Mouse (Mus musculus) forebrain, embryonic 12.5 days (tissue): ENCODE results near the gene Akr1a1. TPM values are rescaled to one million over a fixed set of nuclear protein-coding genes. Genes with fewer than 3 reads are reported as not detected.

Experiments used
- ATAC-seq: fragments of 200-750 bp; cut with Nextera tagmentation; 2 replicates; pipeline ENCODE4 v1.8.0; 2017; ENCODE audit warnings: moderate TSS enrichment; ENCODE audit not compliant: low FRiP score
- H3K27ac ChIP-seq: fragments of 300-500 bp; sonication (generic); 2 replicates; pipeline ENCODE4 v1.5.1; 2016; ENCODE audit warnings: mild to moderate bottlenecking
- H3K27me3 ChIP-seq: fragments of 300-500 bp; sonication (generic); 2 replicates; pipeline ENCODE4 v1.6.1; 2016; ENCODE audit warnings: mild to moderate bottlenecking
- H3K36me3 ChIP-seq: fragments of 300-500 bp; sonication (generic); replicated peaks from 2 replicates; pipeline ENCODE4 v1.6.1; 2016; ENCODE audit warnings: mild to moderate bottlenecking
- H3K4me1 ChIP-seq: fragments of 300-500 bp; sonication (generic); 2 replicates; pipeline ENCODE4 v1.6.1; 2016
- H3K4me2 ChIP-seq: fragments of 300-500 bp; sonication (generic); 2 replicates; pipeline ENCODE4 v1.6.1; 2016; ENCODE audit warnings: mild to moderate bottlenecking, moderate library complexity
- H3K4me3 ChIP-seq: fragments of 300-500 bp; sonication (generic); replicated peaks from 2 replicates; pipeline ENCODE4 v1.5.1; 2016; ENCODE audit warnings: mild to moderate bottlenecking
- H3K9ac ChIP-seq: fragments of 300-500 bp; sonication (generic); 2 replicates; pipeline ENCODE4 v1.6.1; 2016; ENCODE audit warnings: mild to moderate bottlenecking
- H3K9me3 ChIP-seq: fragments of 300-500 bp; sonication (generic); 2 replicates; pipeline ENCODE4 v1.6.1; 2016
- WGBS: fragments of 180-500 bp; shearing (Covaris S2); methylation state at CpG from one replicate; pipeline ENCODE4 v1.1.7; 2016; 5-methylcytosine and 5-hydroxymethylcytosine counted together
- polyA plus RNA-seq: library from polyadenylated mRNA; unstranded; fragments of >200 nt; fragmentation: Nextera tagmentation; extraction: Ambion mirVana; gene quantifications from 2 replicates; pipeline ENCODE4 v1.2.1, GENCODE M21; 2016

Gene Akr1a1
- polyA plus RNA-seq, 1 experiment from 2014 or later = 521 TPM

DNA sequence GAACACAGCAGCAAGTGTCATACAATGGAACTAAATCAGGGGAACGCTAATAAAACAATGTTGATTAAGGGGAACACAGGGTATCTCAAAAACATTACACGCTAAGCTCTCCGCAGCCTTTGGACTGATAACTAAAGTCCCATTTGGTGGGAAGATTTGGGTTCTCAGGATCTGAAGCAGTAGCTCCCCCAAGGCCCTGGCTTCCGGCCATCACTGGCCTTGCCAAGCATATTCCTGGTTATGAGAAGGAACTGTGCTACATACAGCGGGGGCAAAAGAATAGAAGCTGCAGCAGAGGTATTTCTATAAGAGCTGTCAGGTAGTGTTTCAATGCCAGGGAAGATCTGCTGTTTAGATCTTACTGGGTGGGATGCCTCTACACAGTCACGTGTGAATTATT, 1.7 kb upstream of the Akr1a1 start:
- no peaks in the 10 kb centered on the region for H3K27me3 ChIP-seq
- no peak overlapping the region for H3K4me2 ChIP-seq
- H3K4me1 ChIP-seq = peaks cover 19% of the 10 kb centered on the region
- ATAC-seq = no peak
- H3K9ac ChIP-seq = no peak overlapping the region
- no peak overlapping the region for H3K27ac ChIP-seq
- WGBS = 93% methylated on average over 6 of the region's 6 CpGs
- H3K4me3 ChIP-seq = no peak overlapping the region
- peaks cover 14% of the 10 kb centered on the region; the same call in 1 of the 2 replicates for H3K36me3 ChIP-seq
- no peaks in the 10 kb centered on the region for H3K9me3 ChIP-seq

DNA sequence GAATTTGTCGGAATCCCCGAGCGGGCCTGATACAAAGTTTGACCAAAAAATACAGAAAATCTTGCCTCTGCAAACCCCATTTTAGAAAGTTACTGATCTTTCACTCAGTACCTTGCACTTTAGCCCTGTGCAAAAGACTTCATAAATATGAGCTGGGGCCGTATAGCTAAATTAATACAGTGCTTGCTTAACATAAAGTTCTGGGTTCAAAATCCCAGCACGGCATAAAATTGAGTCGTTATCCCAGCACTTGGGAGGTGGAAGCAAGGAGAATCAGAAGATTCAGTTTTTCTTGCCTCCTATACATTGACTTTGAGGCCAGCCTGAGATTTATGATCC, 286 bp upstream of the Akr1a1 start:
- H3K27ac ChIP-seq = peak overlapping the region; percentile 81; the same call in 1 of the 2 replicates
- WGBS = 16% methylated on average over 6 of the region's 6 CpGs
- no peaks in the 10 kb centered on the region for H3K9me3 ChIP-seq
- peaks cover 31% of the 10 kb centered on the region for H3K4me1 ChIP-seq
- peak; percentile 30; the same call in 1 of the 2 replicates for ATAC-seq
- H3K4me2 ChIP-seq = peak overlapping the region; percentile 63
- H3K4me3 ChIP-seq = peak overlapping the region; percentile 93
- H3K9ac ChIP-seq = peak overlapping the region; percentile 91
- peaks cover 26% of the 10 kb centered on the region for H3K36me3 ChIP-seq
- no peaks in the 10 kb centered on the region for H3K27me3 ChIP-seq

DNA sequence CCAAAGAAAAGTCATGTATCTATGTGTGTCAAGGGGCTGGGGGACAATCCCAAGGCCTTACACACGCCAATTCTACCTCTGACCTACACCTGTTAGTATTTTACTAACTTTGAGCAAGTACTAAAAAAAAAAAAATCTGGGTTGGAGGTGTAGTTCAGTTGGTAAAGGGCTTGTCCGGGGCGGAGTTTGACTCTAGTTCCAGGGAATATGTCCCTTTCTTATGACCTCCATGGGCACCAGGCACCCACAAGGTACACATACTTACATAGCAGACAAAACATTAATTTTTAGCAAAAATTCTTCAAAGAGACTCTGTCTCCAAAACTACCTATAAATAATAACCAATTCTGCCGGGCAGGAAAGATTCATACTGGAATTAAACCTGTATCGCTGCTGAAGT, 1.1 kb downstream of the Akr1a1 start:
- peak overlapping the region; percentile 63 for H3K4me2 ChIP-seq
- no peaks in the 10 kb centered on the region for H3K27me3 ChIP-seq
- no peaks in the 10 kb centered on the region for H3K9me3 ChIP-seq
- WGBS = 52% methylated on average over 5 of the region's 5 CpGs
- H3K36me3 ChIP-seq = peaks cover 38% of the 10 kb centered on the region
- H3K27ac ChIP-seq = peak overlapping the region; percentile 81; the same call in 1 of the 2 replicates
- H3K4me1 ChIP-seq = peaks cover 41% of the 10 kb centered on the region
- ATAC-seq = no peak
- peak overlapping the region; percentile 93 for H3K4me3 ChIP-seq
- peak overlapping the region; percentile 91 for H3K9ac ChIP-seq

DNA sequence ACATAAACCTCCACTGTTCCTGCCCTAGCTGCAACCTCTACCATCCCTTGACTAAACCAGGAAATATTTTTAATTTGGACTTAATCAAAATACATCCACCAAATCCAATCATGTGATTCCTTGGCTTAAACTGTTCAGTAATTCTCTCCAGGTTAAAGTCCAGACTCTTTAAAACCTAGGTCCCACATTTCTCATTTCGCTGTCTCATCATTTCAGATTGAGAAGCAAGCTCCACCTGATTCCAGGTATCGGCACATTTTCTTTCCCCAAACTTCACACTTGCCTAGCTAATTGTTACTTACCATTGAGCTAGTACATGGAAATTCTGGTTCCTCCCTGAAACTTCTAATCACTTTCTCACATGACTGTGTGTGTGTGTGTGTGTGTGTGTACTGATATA, 2.1 kb downstream of the Akr1a1 start:
- peak overlapping the region; percentile 3; the same call in 1 of the 2 replicates for H3K4me3 ChIP-seq
- H3K9me3 ChIP-seq = no peaks in the 10 kb centered on the region
- H3K36me3 ChIP-seq = peaks cover 42% of the 10 kb centered on the region
- no peak overlapping the region for H3K27ac ChIP-seq
- no peak for ATAC-seq
- peak overlapping the region; percentile 63 for H3K4me2 ChIP-seq
- 97% methylated on average over 2 of the region's 2 CpGs for WGBS
- H3K9ac ChIP-seq = no peak overlapping the region
- no peaks in the 10 kb centered on the region for H3K27me3 ChIP-seq
- peaks cover 42% of the 10 kb centered on the region for H3K4me1 ChIP-seq

DNA sequence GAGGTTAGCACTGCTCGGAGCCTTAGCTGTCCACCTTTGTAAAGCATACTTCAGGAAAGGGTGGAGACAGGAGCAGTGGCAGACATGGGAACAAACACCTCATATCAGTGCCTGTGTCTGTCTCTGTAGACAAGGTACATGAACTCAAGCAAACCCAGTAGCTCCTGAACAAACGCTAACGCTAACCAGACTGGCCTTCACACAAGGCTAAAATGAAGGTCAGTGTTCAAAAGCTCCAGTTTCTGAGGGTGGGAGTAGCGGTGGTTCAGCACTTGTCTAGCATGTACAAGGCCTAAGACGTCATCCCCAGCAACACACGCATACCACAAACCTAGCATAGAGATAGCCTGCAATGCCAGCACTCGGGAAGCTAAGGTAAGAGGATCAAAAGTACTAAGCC, 5.9 kb downstream of the Akr1a1 start:
- H3K36me3 ChIP-seq = peaks cover 75% of the 10 kb centered on the region
- H3K27me3 ChIP-seq = no peaks in the 10 kb centered on the region
- no peak for ATAC-seq
- H3K4me2 ChIP-seq = no peak overlapping the region
- peaks cover 42% of the 10 kb centered on the region for H3K4me1 ChIP-seq
- no peak overlapping the region for H3K27ac ChIP-seq
- H3K9me3 ChIP-seq = no peaks in the 10 kb centered on the region
- H3K4me3 ChIP-seq = no peak overlapping the region
- no peak overlapping the region for H3K9ac ChIP-seq
- 95% methylated on average over 7 of the region's 7 CpGs for WGBS

DNA sequence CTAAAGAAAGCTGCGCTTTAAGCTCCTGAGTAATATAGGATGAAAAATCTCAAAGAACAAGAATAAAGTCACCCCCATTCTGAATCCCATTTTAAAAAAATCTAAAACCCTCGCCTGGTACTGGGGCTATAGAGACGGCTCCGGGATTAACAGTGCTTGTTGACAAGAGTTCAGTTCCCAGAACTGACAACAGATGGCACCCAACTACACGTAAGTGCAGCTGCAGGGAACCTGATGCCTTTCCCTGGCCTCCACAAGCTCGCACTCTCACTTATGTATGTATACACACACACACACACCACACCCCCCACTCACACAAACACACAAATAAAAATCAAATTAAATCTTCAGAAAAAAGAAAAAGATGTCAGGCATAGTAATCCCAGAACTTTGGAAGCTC, 7.2 kb downstream of the Akr1a1 start:
- Histone ChIP-seq H3K27ac (no peak overlapping the region), H3K9ac (no peak overlapping the region), H3K27me3 (no peaks in the 10 kb centered on the region), H3K4me2 (no peak overlapping the region), H3K4me1 (peaks cover 30% of the 10 kb centered on the region), H3K9me3 (no peaks in the 10 kb centered on the region), H3K36me3 (peaks cover 81% of the 10 kb centered on the region), H3K4me3 (no peak overlapping the region)
- ATAC-seq = 0 out of 2 replicates have a peak, but pooled peaks have one; percentile 36
- WGBS = 61% methylated on average over 6 of the region's 6 CpGs

DNA sequence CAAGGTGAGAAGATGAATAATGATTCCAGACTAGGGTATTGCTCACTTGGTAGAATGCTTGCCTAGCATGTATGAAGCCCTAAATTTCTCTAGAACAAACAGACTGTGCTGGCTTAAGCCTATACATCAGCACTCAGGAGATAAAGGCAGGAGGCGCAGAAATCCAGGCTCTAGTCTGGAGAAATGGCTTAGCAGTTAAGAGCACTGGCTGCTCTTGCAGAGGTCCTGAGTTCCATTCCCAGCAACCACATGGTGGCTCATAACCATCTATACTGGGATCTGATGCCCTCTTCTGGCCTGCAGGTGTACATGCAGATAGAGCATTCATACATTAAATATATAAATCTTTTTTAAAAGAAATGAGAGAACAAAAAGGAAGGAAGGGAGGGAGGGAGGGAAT, 9.4 kb downstream of the Akr1a1 start:
- WGBS = 100% methylated on average over 1 of the region's 1 CpGs
- H3K27ac ChIP-seq = no peak overlapping the region
- H3K4me1 ChIP-seq = peaks cover 12% of the 10 kb centered on the region
- H3K4me3 ChIP-seq = no peak overlapping the region
- H3K9me3 ChIP-seq = no peaks in the 10 kb centered on the region
- peaks cover 80% of the 10 kb centered on the region for H3K36me3 ChIP-seq
- no peak overlapping the region for H3K9ac ChIP-seq
- ATAC-seq = no peak
- H3K27me3 ChIP-seq = no peaks in the 10 kb centered on the region
- H3K4me2 ChIP-seq = no peak overlapping the region

DNA sequence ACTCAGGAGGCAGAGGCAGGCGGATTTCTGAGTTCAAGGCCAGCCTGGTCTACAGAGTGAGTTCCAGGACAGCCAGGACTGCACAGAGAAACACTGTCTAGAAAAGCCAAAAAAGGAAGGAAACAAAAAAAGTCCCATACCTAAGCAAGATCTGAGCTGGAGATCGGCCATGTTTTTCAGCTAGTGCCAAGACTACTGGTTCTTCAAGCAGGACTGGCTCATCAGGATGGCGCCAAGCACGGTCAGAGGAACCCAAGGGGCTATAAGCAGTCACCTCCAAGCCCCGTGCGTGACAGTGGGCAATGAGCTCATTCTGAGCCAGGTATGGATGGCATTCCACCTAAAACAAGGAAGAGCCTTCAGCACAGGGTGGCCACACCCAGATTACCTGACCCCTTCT, 12.7 kb downstream of the Akr1a1 start:
- Histone ChIP-seq H3K36me3 (peaks cover 85% of the 10 kb centered on the region), H3K4me2 (no peak overlapping the region), H3K27ac (no peak overlapping the region), H3K9me3 (no peaks in the 10 kb centered on the region), H3K4me1 (no peaks in the 10 kb centered on the region), H3K27me3 (no peaks in the 10 kb centered on the region), H3K9ac (no peak overlapping the region), H3K4me3 (no peak overlapping the region)
- no peak for ATAC-seq
- WGBS = 97% methylated on average over 6 of the region's 6 CpGs

DNA sequence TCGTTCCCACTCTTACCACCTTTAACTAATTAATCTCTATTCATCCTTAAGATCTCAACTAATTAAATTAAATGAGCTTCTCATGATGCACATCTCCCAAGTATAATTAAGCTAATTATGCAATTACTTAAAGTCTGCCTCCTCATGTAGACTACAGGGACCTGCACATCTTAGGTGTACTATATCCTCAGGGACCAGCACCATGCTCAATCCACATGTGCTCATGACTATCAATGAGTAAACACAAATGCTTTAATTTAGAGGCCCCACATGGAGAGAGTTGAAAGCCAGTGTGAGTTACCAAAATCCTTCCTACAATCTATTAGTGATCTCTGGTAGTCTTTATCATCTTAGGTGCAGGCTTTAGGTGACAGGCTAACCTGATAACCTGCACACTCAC, 16.3 kb downstream of the Akr1a1 start:
- Histone ChIP-seq H3K4me3 (no peak overlapping the region), H3K9me3 (no peaks in the 10 kb centered on the region), H3K27ac (no peak overlapping the region), H3K9ac (no peak overlapping the region), H3K4me1 (no peaks in the 10 kb centered on the region), H3K27me3 (no peaks in the 10 kb centered on the region), H3K4me2 (no peak overlapping the region), H3K36me3 (peaks cover 53% of the 10 kb centered on the region)
- ATAC-seq = no peak
- WGBS = 60% methylated on average over 1 of the region's 1 CpGs

DNA sequence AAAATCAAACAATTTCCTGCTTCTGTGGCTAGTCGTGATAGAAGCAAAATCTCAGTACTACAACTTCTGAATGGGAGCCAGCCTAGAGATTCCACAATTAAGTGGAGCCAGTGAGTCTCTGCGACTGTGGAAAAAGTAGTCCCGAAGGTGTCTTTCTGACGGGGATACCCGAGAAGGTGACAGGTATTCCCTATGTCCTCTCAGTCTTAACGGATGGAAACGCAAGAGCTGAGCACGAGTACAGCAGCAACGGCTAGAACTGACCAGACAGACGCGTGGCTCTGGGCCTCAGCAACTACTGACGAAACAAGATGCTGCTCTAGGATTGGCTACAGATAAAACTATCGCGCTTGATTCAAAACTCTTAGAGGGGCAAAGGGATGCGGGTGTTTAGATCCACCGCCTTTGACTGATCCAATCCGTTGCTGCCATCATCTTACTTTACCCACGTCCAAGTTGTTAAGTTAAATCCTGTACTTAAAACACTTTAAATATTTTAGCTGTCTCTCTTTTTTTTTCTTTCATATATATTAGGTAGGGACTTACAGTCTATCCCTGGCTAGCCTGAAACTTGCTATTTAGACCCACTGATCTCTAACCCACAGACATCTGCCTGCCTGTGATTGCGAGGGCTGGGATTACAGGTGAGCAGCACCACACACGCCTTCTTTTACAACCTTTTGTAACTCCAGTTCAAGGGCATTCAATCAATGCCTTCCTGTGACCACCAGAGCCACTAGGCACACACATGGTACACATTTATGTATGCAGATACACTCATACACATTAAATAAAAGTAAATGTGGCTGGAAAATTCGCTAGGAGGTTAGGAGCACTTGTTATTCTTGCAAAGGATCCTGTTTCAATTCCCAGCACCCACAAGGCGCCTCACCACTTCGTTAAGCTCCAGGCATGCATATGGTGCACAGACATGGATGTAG, 23.5 kb downstream of the Akr1a1 start, which contains the start of gene Nasp:
Nasp (minus strand) TSS at position 220 of the 941 bp plus-strand sequence.
- H3K27ac ChIP-seq = peak within 1 kb of the TSS; percentile 95
- ATAC-seq = peak; percentile 91
- H3K4me3 ChIP-seq = peak within 1 kb of the TSS; percentile 98
- no peaks in the 10 kb centered on the region for H3K9me3 ChIP-seq
- peak within 1 kb of the TSS; percentile 87 for H3K9ac ChIP-seq
- peak within 1 kb of the TSS; percentile 72 for H3K4me2 ChIP-seq
- H3K4me1 ChIP-seq = peaks cover 21% of the 10 kb centered on the region
- no peaks in the 10 kb centered on the region for H3K27me3 ChIP-seq
- peaks cover 6% of the 10 kb centered on the region for H3K36me3 ChIP-seq
- 8% methylated on average over 23 of the region's 23 CpGs for WGBS

DNA sequence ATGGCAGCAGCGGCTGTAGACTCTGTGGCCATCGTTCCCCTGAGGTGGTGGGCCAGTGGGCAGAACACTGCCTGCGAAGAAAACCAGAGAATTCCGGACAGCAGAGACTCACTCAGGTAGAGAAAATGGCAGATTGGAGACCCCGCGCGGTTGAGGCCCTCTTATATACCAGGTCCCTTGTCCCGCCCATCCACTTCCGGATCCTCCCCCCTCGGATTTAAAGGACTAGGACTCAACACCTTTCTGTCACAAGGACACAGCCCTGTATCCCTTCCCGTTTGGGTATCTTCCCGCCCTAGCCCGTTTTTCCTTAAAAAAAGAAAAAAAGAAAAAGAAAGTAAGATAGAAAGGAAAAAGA, 24.1 kb downstream of the Akr1a1 start:
- no peaks in the 10 kb centered on the region for H3K27me3 ChIP-seq
- H3K4me2 ChIP-seq = peak overlapping the region; percentile 72
- peak; percentile 95 for ATAC-seq
- H3K4me1 ChIP-seq = peaks cover 21% of the 10 kb centered on the region
- peak overlapping the region; percentile 95 for H3K27ac ChIP-seq
- peak overlapping the region; percentile 87 for H3K9ac ChIP-seq
- peak overlapping the region; percentile 98 for H3K4me3 ChIP-seq
- WGBS = 0% methylated on average over 13 of the region's 13 CpGs
- peaks cover 11% of the 10 kb centered on the region for H3K36me3 ChIP-seq
- H3K9me3 ChIP-seq = no peaks in the 10 kb centered on the region

DNA sequence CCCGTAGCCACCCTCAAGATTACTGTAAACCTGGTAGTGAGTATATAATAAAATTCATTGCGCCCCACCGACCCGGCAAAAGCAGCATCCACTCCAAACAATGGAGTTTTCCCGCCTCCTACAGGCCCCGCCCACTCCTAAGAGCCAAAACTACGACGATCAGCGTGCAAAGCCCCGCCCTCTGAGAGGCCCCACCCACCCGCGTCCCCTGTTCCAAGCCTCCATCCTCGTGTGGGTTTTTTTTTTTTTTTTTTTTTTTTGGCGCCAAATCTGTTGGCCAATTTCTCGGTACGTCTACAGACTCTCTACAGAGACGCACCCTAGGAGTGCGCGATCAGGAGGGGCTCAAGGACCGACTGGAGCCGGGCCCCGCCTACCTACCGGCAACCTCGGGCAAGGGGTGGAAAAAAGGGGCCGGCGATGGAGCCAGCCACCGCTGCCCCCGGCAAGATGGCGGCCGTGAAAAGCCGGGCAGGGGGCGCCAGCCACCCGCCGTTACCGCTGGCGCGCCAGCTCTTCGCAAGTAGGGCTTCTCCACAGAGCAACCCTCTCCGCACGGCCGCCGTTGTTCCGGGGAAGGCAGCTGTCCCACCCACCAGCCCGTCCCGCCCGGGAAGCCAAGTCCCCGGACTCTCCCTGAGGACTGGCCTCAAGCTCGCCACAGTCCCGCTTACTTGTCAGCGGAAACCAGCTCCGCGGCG, 24.7 kb downstream of the Akr1a1 start:
- peak overlapping the region; percentile 87 for H3K9ac ChIP-seq
- H3K9me3 ChIP-seq = no peaks in the 10 kb centered on the region
- H3K27ac ChIP-seq = peak overlapping the region; percentile 95
- WGBS = under 1% methylated on average over 50 of the region's 53 CpGs
- H3K4me3 ChIP-seq = peak overlapping the region; percentile 98
- peak; percentile 86 for ATAC-seq
- H3K4me1 ChIP-seq = peaks cover 21% of the 10 kb centered on the region
- no peaks in the 10 kb centered on the region for H3K27me3 ChIP-seq
- peak overlapping the region; percentile 72 for H3K4me2 ChIP-seq
- H3K36me3 ChIP-seq = peaks cover 16% of the 10 kb centered on the region
